Comparison of ENCODE assay signal across 9 mouse cellular contexts in genomic region chr13:28951691-28952575, GRCm38 (mm10). TPM values are rescaled to one million over a fixed set of nuclear protein-coding genes. Genes with fewer than 3 reads are reported as not detected.
DNase-seq lines count a peak whose midpoint lies in the region; ATAC-seq and TF ChIP-seq lines count a peak whose summit lies in the region.
"Had no signal": no experiment of that assay in that cellular context is flagged by ENCODE, and none has a peak within 500 bp of the region (broad histone marks: within the 10 kb centered on the region; RNA-seq: fewer than 3 reads in every experiment).

No protein-coding gene starts in this region.

- H3K27ac ChIP-seq in embryonic fibroblast, embryonic 13.5 days (ENCODE audit: insufficient read depth, low read length) = peak overlapping the region; percentile 97
- peak overlapping the region; percentile 100 for H3K27ac ChIP-seq in midbrain, embryonic 13.5 days
- H3K27ac ChIP-seq in stomach, embryonic 16.5 days (ENCODE audit: low read length) = peak overlapping the region; percentile 98

- peaks cover 9% of the 10 kb centered on the region; the same call in 1 of the 2 replicates for H3K9me3 ChIP-seq in erythroblast, embryonic 14.5 days (ENCODE audit: control insufficient read depth, low read length)
- no peaks in the 10 kb centered on the region for H3K9me3 ChIP-seq in midbrain, embryonic 13.5 days
- no peaks in the 10 kb centered on the region for H3K9me3 ChIP-seq in stomach, embryonic 16.5 days (replicated peaks; ENCODE audit: control insufficient read depth, low read length)

- H3K4me3 ChIP-seq in erythroblast, embryonic 14.5 days (replicated peaks) = peak overlapping the region; percentile 56
- peak overlapping the region; percentile 73 for H3K4me3 ChIP-seq in embryonic fibroblast, embryonic 13.5 days (ENCODE audit: insufficient read depth, low read length)
- peak overlapping the region; percentile 100 for H3K4me3 ChIP-seq in midbrain, embryonic 13.5 days (replicated peaks)
- H3K4me3 ChIP-seq in stomach, embryonic 16.5 days (replicated peaks; ENCODE audit: low read length) = peak overlapping the region; percentile 95

- DNase-seq in adrenal gland, postnatal 25 days = peak; percentile 51
- DNase-seq in heart, postnatal 4 days = peak; percentile 64
- DNase-seq in left cerebral cortex, postnatal 4 days = peak; percentile 53

- no peaks in the 10 kb centered on the region for H3K36me3 ChIP-seq in erythroblast, embryonic 14.5 days (ENCODE audit: control insufficient read depth)
- peaks cover 6% of the 10 kb centered on the region; the same call in 1 of the 2 replicates for H3K36me3 ChIP-seq in midbrain, embryonic 13.5 days
- H3K36me3 ChIP-seq in stomach, embryonic 16.5 days (ENCODE audit: control insufficient read depth, insufficient read depth, low read length) = no peaks in the 10 kb centered on the region

- no peak for TF ChIP-seq CTCF in embryonic fibroblast, embryonic 13.5 days (IDR thresholded peaks at IDR 0.05; ENCODE audit: borderline replicate concordance, insufficient read depth, low read length)

- H3K9ac ChIP-seq in midbrain, embryonic 13.5 days (replicated peaks) = peak overlapping the region; percentile 100
- peak overlapping the region; percentile 99 for H3K9ac ChIP-seq in stomach, embryonic 16.5 days (ENCODE audit: low read length)

- no peak for ATAC-seq in erythroblast, adult 5-6 weeks (replicated peaks; ENCODE audit: low FRiP score, poor library complexity, severe bottlenecking)
- no peak for ATAC-seq in midbrain, embryonic 13.5 days
- ATAC-seq in stomach, embryonic 16.5 days (ENCODE audit: insufficient read depth, low FRiP score) = no peak

- peaks cover 24% of the 10 kb centered on the region for H3K4me1 ChIP-seq in erythroblast, embryonic 14.5 days (ENCODE audit: control insufficient read depth)
- H3K4me1 ChIP-seq in embryonic fibroblast, embryonic 13.5 days (ENCODE audit: control insufficient read depth, insufficient read depth, low read length) = peaks cover 4% of the 10 kb centered on the region; the same call in 1 of the 2 replicates
- peaks cover 31% of the 10 kb centered on the region for H3K4me1 ChIP-seq in midbrain, embryonic 13.5 days (replicated peaks)
- peaks cover 16% of the 10 kb centered on the region for H3K4me1 ChIP-seq in stomach, embryonic 16.5 days (ENCODE audit: control insufficient read depth, insufficient read depth, low read length)

- H3K27me3 ChIP-seq in erythroblast, embryonic 14.5 days (ENCODE audit: control insufficient read depth) = peaks cover 60% of the 10 kb centered on the region
- H3K27me3 ChIP-seq in midbrain, embryonic 13.5 days = no peaks in the 10 kb centered on the region
- H3K27me3 ChIP-seq in stomach, embryonic 16.5 days (ENCODE audit: control insufficient read depth, insufficient read depth, low read length) = no peaks in the 10 kb centered on the region
- H3K27me3 ChIP-seq: CH12.LX had no signal

- under 1% methylated on average over 92 of the region's 92 CpGs for WGBS in midbrain, embryonic 13.5 days
- WGBS in stomach, embryonic 16.5 days = under 1% methylated on average over 91 of the region's 92 CpGs

- intact Hi-C loops in left cerebral cortex, postnatal 4 days (cut with DNase I) = loop anchor here (2.0 to 5.0 kb wide), 2 partner anchors 230 to 535 kb away; no protein-coding TSS in a partner anchor

- no peak; the same call in none of the 2 replicates for TF ChIP-seq POLR2A in embryonic fibroblast, embryonic 13.5 days (IDR thresholded peaks at IDR 0.05; ENCODE audit: low read depth, low read length)

- peak overlapping the region; percentile 54 for H3K4me2 ChIP-seq in midbrain, embryonic 13.5 days (replicated peaks)
- H3K4me2 ChIP-seq in stomach, embryonic 16.5 days (ENCODE audit: low read depth, low read length) = peak overlapping the region; percentile 60

RNA-seq across cellular contexts. Expression of gene Sox4, which starts 1.6 kb away (rescaled TPM):
- polyA plus RNA-seq in erythroblast, embryonic 14.5 days (2012) = 0.09 and 0.19 TPM in 2 replicates
- total RNA-seq in erythroblast, adult 5-6 weeks (2015; ENCODE audit: low replicate concordance) = 1.2 and 2.3 TPM in 2 replicates
- total RNA-seq in erythroblast, adult 5-6 weeks (2017; ENCODE audit: low replicate concordance) = 1.5 and 4.0 TPM in 2 replicates
- total RNA-seq in adrenal gland, postnatal 25 days (2021) = 32.8 and 33.5 TPM in 2 replicates
- 78.8 and 116 TPM in 2 replicates for polyA plus RNA-seq in embryonic fibroblast, embryonic 13.5 days (2011; ENCODE audit: insufficient read length, low read depth, missing spikeins)
- 100 to 1,000 TPM; 117 to 131 TPM for total RNA-seq in heart, postnatal 4 days (2021)
- total RNA-seq in left cerebral cortex, postnatal 4 days (2021) = 100 to 1,000 TPM; 230 to 261 TPM
- 193 and 239 TPM in 2 replicates for polyA plus RNA-seq in midbrain, embryonic 13.5 days (2015; fragmentation: Nextera tagmentation; extraction: Ambion mirVana)
- 12.5 and 16.8 TPM in 2 replicates for polyA plus RNA-seq in stomach, embryonic 16.5 days (2015; fragmentation: Nextera tagmentation; extraction: Ambion mirVana)
- total RNA-seq: CH12.LX had no signal
